Mouse (Mus musculus) testis, adult 2 months (tissue): ENCODE results near the gene Plekhh3. TPM values are rescaled to one million over a fixed set of nuclear protein-coding genes. Genes with fewer than 3 reads are reported as not detected.

ENCODE experiments used
- H3K27ac ChIP-seq: fragments of 200-500 bp; 2 replicates; pipeline ENCODE4 v1.5.1; 2012; ENCODE audit warnings: low read depth, low read length; ENCODE audit not compliant: control insufficient read depth, insufficient read depth
- H3K27me3 ChIP-seq: fragments of 200-500 bp; 2 replicates; pipeline ENCODE4 v1.6.1; 2012; ENCODE audit warnings: mild to moderate bottlenecking, low read length, moderate library complexity; ENCODE audit not compliant: control insufficient read depth, insufficient read depth
- H3K36me3 ChIP-seq: fragments of 200-500 bp; 2 replicates; pipeline ENCODE4 v1.6.1; 2012; ENCODE audit warnings: mild to moderate bottlenecking, low read length; ENCODE audit not compliant: control insufficient read depth, insufficient read depth
- H3K4me1 ChIP-seq: fragments of 200-500 bp; 2 replicates; pipeline ENCODE4 v1.6.1; 2012; ENCODE audit warnings: low read length; ENCODE audit not compliant: control insufficient read depth, insufficient read depth
- H3K4me3 ChIP-seq: fragments of 200-500 bp; 2 replicates; pipeline ENCODE4 v1.5.1; 2012; ENCODE audit warnings: low read depth, mild to moderate bottlenecking, low read length, moderate library complexity, mixed read lengths; ENCODE audit not compliant: control insufficient read depth
- CTCF ChIP-seq: fragments of 200-500 bp; IDR thresholded peaks from 2 replicates; pipeline ENCODE4 v1.5.1; 2012; ENCODE audit warnings: low read depth, mild to moderate bottlenecking, inconsistent platforms, low read length, moderate library complexity; ENCODE audit not compliant: control insufficient read depth, insufficient read depth, insufficient replicate concordance
- POLR2A ChIP-seq: fragments of 200-500 bp; IDR thresholded peaks from 2 replicates; pipeline ENCODE4 v1.6.1; 2012; ENCODE audit warnings: low read depth, mild to moderate bottlenecking, inconsistent platforms, low read length, moderate library complexity; ENCODE audit not compliant: control insufficient read depth
- polyA plus RNA-seq: library from polyadenylated mRNA; depleted of rRNA; stranded (reverse); fragments of >200 nt; gene quantifications from 2 replicates; pipeline ENCODE4 v1.2.3, GENCODE M21; 2012

Gene Plekhh3
- polyA plus RNA-seq, 1 experiment: 2.6 TPM

DNA sequence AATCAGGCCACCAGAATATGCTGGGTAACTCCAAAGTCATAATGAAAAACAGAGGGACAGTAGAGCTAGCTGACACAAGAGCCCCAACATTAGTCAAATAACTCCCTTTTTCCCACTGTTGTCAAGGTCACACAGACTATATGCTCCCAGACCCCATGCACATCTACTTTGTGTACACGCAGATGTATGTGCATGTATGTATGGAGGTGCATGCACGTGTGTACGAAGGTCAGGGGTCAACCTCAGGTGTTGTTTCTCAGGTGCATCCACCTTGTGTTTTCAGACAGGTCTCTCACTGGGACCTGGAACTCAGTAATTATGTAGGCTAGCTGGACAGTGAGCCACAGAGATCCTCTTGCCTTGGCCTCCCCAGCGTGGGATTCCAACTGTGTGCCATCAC, 14.3 kb upstream of the Plekhh3 start:
- Histone ChIP-seq H3K36me3 (no peaks in the 10 kb centered on the region), H3K27me3 (no peaks in the 10 kb centered on the region), H3K27ac (no peak overlapping the region), H3K4me1 (no peaks in the 10 kb centered on the region; the same call in 1 of the 2 replicates), H3K4me3 (no peak overlapping the region)
- TF ChIP-seq POLR2A (no peak), CTCF (no peak)

- peaks cover 2% of the 10 kb centered on the region for H3K4me1 ChIP-seq
- TF ChIP-seq POLR2A (no peak), CTCF (no peak)
- no peak overlapping the region for H3K4me3 ChIP-seq
- no peaks in the 10 kb centered on the region for H3K36me3 ChIP-seq
- H3K27ac ChIP-seq: no peak overlapping the region
- no peaks in the 10 kb centered on the region for H3K27me3 ChIP-seq
Observed at GRCm38 (mm10) chr11:101184984-101185383, 13.8 kb upstream of the Plekhh3 start.

GRCm38 (mm10) chr11:101182771-101183517, 11.8 kb upstream of the Plekhh3 start:
- Histone ChIP-seq H3K27me3 (no peaks in the 10 kb centered on the region), H3K4me3 (no peak overlapping the region), H3K36me3 (no peaks in the 10 kb centered on the region), H3K27ac (no peak overlapping the region), H3K4me1 (peaks cover 5% of the 10 kb centered on the region)
- TF ChIP-seq POLR2A (no peak), CTCF (no peak)

DNA sequence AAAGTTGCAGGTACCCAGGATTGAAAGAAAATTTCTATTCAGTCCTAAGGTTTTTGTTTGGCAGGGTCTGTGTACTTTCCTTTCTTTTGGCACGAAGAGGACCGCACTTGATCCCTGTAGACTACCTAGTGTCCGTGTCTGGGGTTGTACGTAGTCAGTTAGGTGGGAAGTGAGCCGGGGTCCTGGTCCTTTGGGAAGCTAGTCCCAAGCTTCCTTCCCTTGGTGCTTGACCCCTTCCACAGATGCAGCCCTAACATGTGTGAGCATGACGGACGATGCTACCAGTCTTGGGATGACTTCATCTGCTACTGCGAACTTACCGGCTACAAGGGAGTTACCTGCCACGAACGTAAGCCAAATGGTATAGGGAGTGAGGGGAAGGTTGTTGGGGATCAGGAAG, 10.8 kb upstream of the Plekhh3 start:
- peaks cover 5% of the 10 kb centered on the region for H3K4me1 ChIP-seq
- no peaks in the 10 kb centered on the region for H3K27me3 ChIP-seq
- TF ChIP-seq CTCF: no peak
- TF ChIP-seq POLR2A: no peak
- H3K36me3 ChIP-seq: no peaks in the 10 kb centered on the region
- no peak overlapping the region for H3K27ac ChIP-seq
- H3K4me3 ChIP-seq: no peak overlapping the region

- TF ChIP-seq POLR2A (no peak), CTCF (peak; percentile 79; the same call in 1 of the 2 replicates)
- no peak overlapping the region for H3K4me3 ChIP-seq
- no peaks in the 10 kb centered on the region for H3K27me3 ChIP-seq
Observed at GRCm38 (mm10) chr11:101180846-101181740, 9.9 kb upstream of the Plekhh3 start.

GRCm38 (mm10) chr11:101180261-101180660, 9.1 kb upstream of the Plekhh3 start:
- Histone ChIP-seq H3K4me3 (no peak overlapping the region), H3K27me3 (no peaks in the 10 kb centered on the region), H3K27ac (no peak overlapping the region), H3K36me3 (no peaks in the 10 kb centered on the region), H3K4me1 (peaks cover 11% of the 10 kb centered on the region)
- TF ChIP-seq CTCF: no peak
- no peak for TF ChIP-seq POLR2A

More at GRCm38 (mm10) chr11:101180846-101181740, 9.9 kb upstream of the Plekhh3 start:
- H3K27ac ChIP-seq: no peak overlapping the region
- peaks cover 7% of the 10 kb centered on the region for H3K4me1 ChIP-seq
- no peaks in the 10 kb centered on the region for H3K36me3 ChIP-seq

DNA sequence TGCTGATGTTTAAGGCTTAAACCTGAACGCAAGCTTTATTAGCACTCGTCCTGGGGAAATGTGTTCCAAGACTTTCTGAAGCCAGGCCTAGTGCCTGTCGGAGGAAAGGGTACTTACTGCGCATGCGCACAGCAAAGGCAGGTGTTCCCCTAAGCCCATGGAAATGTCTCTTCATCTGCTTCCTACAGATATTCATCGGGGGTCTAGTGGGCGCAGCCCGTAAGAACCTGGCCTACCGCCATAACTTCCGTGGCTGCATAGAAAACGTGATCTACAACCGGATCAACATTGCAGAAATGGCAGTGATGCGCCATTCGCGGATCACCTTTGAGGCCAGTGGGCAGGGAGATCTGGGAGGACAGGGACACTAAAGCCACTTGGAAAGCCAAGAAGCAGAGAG, 8.2 kb upstream of the Plekhh3 start:
- no peak overlapping the region for H3K27ac ChIP-seq
- H3K27me3 ChIP-seq: no peaks in the 10 kb centered on the region; the same call in 1 of the 2 replicates
- H3K4me1 ChIP-seq: peaks cover 12% of the 10 kb centered on the region
- H3K4me3 ChIP-seq: peak overlapping the region; percentile 31
- no peak for TF ChIP-seq CTCF
- no peak for TF ChIP-seq POLR2A
- no peaks in the 10 kb centered on the region for H3K36me3 ChIP-seq
